Mouse (Mus musculus): Measurements from ENCODE around the gene Adamtsl3.

GRCm38 (mm10) chr7:82327201-82327600, 8.3 kb upstream of the Adamtsl3 start:
- TF ChIP-seq CTCF (IDR thresholded peaks at IDR 0.05; ENCODE audit: low read depth) = no peak
- no peak for TF ChIP-seq EP300 (optimal IDR thresholded peaks at IDR 0.05)

All from stomach, postnatal 0 days (tissue).